Mouse (Mus musculus): ENCODE data around the gene Cenpk. TPM values are rescaled to one million over a fixed set of nuclear protein-coding genes. Genes with fewer than 3 reads are reported as not detected.

Cenpk gene
- polyA plus RNA-seq, 1 experiment from 2014 or later: 100 TPM

DNA sequence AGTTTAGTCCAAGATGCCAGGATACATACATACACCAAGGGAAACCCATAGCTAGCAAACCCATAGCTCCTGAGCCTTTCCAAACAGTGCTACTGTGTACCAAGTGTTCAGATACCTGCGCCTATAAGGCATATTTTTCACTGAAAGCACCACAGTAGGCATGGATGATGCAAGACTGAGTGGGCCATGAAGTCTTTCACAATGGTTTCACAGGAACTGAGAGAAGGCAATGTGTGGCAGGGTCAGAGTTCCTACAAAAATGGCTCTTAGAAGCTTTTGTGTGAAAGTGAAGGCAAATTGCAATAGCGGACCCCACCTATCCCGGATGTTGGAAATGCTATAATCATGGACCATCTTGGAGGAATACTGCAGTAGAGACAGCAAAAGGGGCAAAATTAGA, 30.6 kb downstream of the Cenpk start:
- ATAC-seq (replicated peaks; ENCODE audit: insufficient number of reproducible peaks, low FRiP score, low TSS enrichment, low read depth) (no peak), DNase-seq (ENCODE audit: low spot score) (no peak)
- no peaks in the 10 kb centered on the region for H3K27me3 ChIP-seq (ENCODE audit: control insufficient read depth, insufficient read depth, low read length)

DNA sequence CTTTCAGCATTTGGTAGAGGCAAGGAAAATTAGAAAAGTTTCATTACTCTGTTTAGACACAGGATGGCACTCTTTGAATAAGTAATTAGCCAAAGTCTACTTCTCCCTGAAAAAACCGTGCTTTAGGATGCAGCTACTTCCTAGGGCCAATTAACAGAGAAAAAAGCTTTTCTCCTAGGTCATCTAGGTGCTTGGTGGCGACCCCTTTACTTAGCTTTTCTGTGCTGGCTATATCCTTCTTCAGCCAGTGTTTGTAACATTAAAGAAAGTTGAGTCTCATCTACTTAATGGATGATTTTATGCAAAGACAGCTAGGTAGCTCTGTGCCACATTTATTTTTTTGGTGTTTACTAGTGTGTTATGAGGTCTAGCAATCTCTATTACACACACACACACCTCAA, 56.6 kb downstream of the Cenpk start:
- Histone ChIP-seq H3K4me1 (ENCODE audit: control insufficient read depth, insufficient read depth, low read length) (no peaks in the 10 kb centered on the region), H3K9me3 (replicated peaks; ENCODE audit: control insufficient read depth, low read length) (no peaks in the 10 kb centered on the region), H3K27ac (replicated peaks; ENCODE audit: low read depth, low read length) (no peak overlapping the region), H3K4me2 (ENCODE audit: low read depth, low read length) (no peak overlapping the region), H3K4me3 (ENCODE audit: low read depth, low read length) (no peak overlapping the region), H3K9ac (replicated peaks; ENCODE audit: low read length) (no peak overlapping the region), H3K36me3 (replicated peaks; ENCODE audit: control insufficient read depth, insufficient read depth, low read depth, low read length) (no peaks in the 10 kb centered on the region), H3K27me3 (ENCODE audit: control insufficient read depth, insufficient read depth, low read length) (no peaks in the 10 kb centered on the region)
- no peak for ATAC-seq (replicated peaks; ENCODE audit: insufficient number of reproducible peaks, low FRiP score, low TSS enrichment, low read depth)
- DNase-seq (ENCODE audit: low spot score): peak; percentile 67
- 0% methylated on average over 2 of the region's 2 CpGs for WGBS

More for the DNA sequence above, 30.6 kb downstream of the Cenpk start:
- Histone ChIP-seq H3K36me3 (replicated peaks; ENCODE audit: control insufficient read depth, insufficient read depth, low read depth, low read length) (no peaks in the 10 kb centered on the region), H3K27ac (replicated peaks; ENCODE audit: low read depth, low read length) (no peak overlapping the region), H3K4me2 (ENCODE audit: low read depth, low read length) (no peak overlapping the region), H3K4me3 (ENCODE audit: low read depth, low read length) (no peak overlapping the region), H3K9me3 (replicated peaks; ENCODE audit: control insufficient read depth, low read length) (no peaks in the 10 kb centered on the region), H3K4me1 (ENCODE audit: control insufficient read depth, insufficient read depth, low read length) (no peaks in the 10 kb centered on the region), H3K9ac (replicated peaks; ENCODE audit: low read length) (no peak overlapping the region)
- 89% methylated on average over 3 of the region's 3 CpGs for WGBS

DNA sequence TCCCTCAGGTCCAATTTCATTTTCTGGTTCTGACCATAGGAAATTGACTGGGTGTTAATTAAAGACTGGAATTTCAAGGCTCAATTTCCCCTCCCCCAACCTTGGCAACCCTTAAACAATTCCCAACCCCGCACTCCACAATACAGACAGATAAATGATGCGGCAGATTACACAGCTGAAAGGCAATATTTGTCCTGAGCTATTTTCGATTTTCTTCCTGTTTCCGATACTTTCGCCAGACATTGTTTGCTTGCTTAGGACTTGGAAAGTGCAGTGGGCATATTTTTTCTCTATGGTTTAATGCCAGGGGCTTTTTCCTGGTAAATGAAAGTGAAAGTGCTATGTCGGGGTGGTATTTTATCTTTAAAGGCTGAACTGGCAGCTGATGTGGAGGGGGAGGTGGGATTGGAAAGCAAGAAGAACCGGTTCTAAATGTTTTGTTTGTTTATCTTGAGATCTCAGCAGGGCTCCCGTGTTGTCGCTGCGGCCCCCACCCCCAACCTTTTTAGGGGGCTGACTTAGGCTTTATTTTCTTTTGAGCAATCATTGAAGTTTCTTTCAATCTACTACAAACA, 57.4 kb downstream of the Cenpk start:
- H3K9ac ChIP-seq (replicated peaks; ENCODE audit: low read length): peak overlapping the region; percentile 32
- peak overlapping the region; percentile 40 for H3K4me3 ChIP-seq (ENCODE audit: low read depth, low read length)
- H3K4me1 ChIP-seq (ENCODE audit: control insufficient read depth, insufficient read depth, low read length): no peaks in the 10 kb centered on the region
- ATAC-seq (replicated peaks; ENCODE audit: insufficient number of reproducible peaks, low FRiP score, low TSS enrichment, low read depth) (no peak), DNase-seq (ENCODE audit: low spot score) (peak; percentile 52)
- no peak overlapping the region for H3K27ac ChIP-seq (replicated peaks; ENCODE audit: low read depth, low read length)
- H3K27me3 ChIP-seq (ENCODE audit: control insufficient read depth, insufficient read depth, low read length): no peaks in the 10 kb centered on the region
- H3K9me3 ChIP-seq (replicated peaks; ENCODE audit: control insufficient read depth, low read length): no peaks in the 10 kb centered on the region
- 1% methylated on average over 10 of the region's 10 CpGs for WGBS
- peak overlapping the region; percentile 56 for H3K4me2 ChIP-seq (ENCODE audit: low read depth, low read length)
- H3K36me3 ChIP-seq (replicated peaks; ENCODE audit: control insufficient read depth, insufficient read depth, low read depth, low read length): no peaks in the 10 kb centered on the region

DNA sequence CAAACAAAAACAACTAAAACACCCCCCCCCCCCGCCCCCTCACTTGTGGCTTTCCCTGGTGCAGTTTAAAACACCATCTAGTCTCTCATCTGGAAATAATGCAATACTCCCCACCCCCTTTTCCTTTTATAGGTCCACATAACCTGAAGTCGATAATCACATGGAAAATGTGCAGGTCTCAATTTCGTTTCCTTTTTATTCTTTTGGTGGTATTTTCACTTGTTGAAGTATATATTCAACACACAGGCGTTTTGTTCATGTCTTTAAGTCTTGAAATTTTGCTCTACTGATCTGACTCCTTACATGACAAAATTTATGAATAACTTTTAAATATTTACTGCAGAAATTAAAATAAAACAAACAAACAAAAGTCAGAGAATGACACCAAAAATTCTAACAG, 57.9 kb downstream of the Cenpk start:
- H3K4me1 ChIP-seq (ENCODE audit: control insufficient read depth, insufficient read depth, low read length): no peaks in the 10 kb centered on the region
- no peak overlapping the region for H3K27ac ChIP-seq (replicated peaks; ENCODE audit: low read depth, low read length)
- no peaks in the 10 kb centered on the region for H3K27me3 ChIP-seq (ENCODE audit: control insufficient read depth, insufficient read depth, low read length)
- H3K9me3 ChIP-seq (replicated peaks; ENCODE audit: control insufficient read depth, low read length): no peaks in the 10 kb centered on the region
- DNase-seq (ENCODE audit: low spot score): peak; percentile 43
- H3K9ac ChIP-seq (replicated peaks; ENCODE audit: low read length): no peak overlapping the region; the same call in 1 of the 2 replicates
- H3K4me3 ChIP-seq (ENCODE audit: low read depth, low read length): peak overlapping the region; percentile 40
- H3K4me2 ChIP-seq (ENCODE audit: low read depth, low read length): peak overlapping the region; percentile 56
- H3K36me3 ChIP-seq (replicated peaks; ENCODE audit: control insufficient read depth, insufficient read depth, low read depth, low read length): no peaks in the 10 kb centered on the region
- no peak for ATAC-seq (replicated peaks; ENCODE audit: insufficient number of reproducible peaks, low FRiP score, low TSS enrichment, low read depth)
- under 1% methylated on average over 4 of the region's 4 CpGs for WGBS

DNA sequence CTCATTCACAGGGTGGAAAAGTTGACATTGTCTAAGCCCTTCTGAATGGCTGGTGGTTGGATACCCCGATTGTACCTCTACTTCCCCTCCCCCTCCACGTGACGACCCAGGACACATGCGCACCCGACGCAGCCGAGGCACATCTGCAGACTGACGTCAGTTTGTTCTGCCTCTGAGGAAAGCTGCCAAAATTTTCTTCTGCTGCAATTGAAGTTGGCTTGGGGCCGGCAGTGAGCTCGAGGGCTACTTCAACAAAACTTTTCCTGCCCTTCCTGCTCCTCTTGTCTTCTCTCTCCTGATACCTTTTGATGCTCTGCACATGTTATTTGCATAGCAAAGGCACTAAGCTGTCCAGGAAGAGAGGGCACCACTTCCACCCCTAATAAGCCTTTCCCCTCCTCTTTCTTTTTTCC, 58.5 kb downstream of the Cenpk start:
- no peaks in the 10 kb centered on the region for H3K36me3 ChIP-seq (replicated peaks; ENCODE audit: control insufficient read depth, insufficient read depth, low read depth, low read length)
- no peak overlapping the region; the same call in 1 of the 2 replicates for H3K27ac ChIP-seq (replicated peaks; ENCODE audit: low read depth, low read length)
- DNase-seq (ENCODE audit: low spot score) (peak; percentile 94), ATAC-seq (replicated peaks; ENCODE audit: insufficient number of reproducible peaks, low FRiP score, low TSS enrichment, low read depth) (peak; percentile 95)
- H3K4me1 ChIP-seq (ENCODE audit: control insufficient read depth, insufficient read depth, low read length): no peaks in the 10 kb centered on the region
- WGBS: 0% methylated on average over 10 of the region's 10 CpGs
- peak overlapping the region; percentile 40 for H3K4me3 ChIP-seq (ENCODE audit: low read depth, low read length)
- no peaks in the 10 kb centered on the region for H3K27me3 ChIP-seq (ENCODE audit: control insufficient read depth, insufficient read depth, low read length)
- no peaks in the 10 kb centered on the region for H3K9me3 ChIP-seq (replicated peaks; ENCODE audit: control insufficient read depth, low read length)
- H3K4me2 ChIP-seq (ENCODE audit: low read depth, low read length): peak overlapping the region; percentile 51
- H3K9ac ChIP-seq (replicated peaks; ENCODE audit: low read length): no peak overlapping the region; the same call in 1 of the 2 replicates

DNA sequence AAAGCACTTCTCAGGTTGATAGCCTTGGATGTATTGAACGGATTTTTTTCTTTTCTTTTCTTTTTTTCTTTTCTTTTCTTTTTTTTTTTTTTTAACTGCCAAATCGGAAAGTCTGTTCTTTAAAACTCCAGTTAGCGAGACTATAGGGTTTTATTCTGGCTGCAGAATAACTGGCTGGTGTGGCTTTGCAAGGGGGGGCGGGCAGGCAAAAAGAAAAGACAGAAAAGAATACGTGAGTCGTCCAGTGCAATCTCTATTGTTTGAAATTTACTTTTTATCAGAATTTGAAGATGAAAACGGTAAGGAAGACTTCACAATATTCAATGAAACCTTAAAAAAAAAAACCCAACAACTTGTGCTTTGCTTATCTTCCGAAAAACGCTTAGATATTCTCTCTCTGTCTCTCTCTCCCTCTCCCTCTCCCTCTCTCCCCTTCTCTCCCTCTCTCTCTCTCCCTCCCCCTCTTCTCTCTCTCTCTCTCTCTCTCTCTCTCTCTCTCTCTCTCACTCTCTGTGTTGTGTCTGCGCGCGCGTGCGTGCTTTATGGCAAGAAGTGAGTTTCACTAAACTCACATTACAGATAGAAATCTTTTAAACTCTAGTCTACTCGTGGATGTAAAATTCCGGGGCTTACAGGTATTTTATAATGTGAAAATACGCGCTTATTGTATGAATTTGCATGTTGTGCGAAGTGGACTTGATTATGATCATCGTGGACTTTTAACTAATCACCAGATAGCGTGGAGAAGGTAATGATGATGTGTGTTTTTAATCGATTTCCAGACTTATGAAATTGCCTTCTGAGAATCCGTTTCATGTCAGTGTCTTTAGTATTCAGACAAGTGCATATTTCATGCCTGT, 59.2 kb downstream of the Cenpk start, which contains the start of gene Adamts6:
Gene Adamts6 (plus strand): TSS at position 470 of the 860 bp plus-strand sequence.
- Histone ChIP-seq H3K36me3 (replicated peaks; ENCODE audit: control insufficient read depth, insufficient read depth, low read depth, low read length) (no peaks in the 10 kb centered on the region), H3K4me2 (ENCODE audit: low read depth, low read length) (peak within 1 kb of the TSS; percentile 51), H3K4me3 (ENCODE audit: low read depth, low read length) (peak within 1 kb of the TSS; percentile 40), H3K9me3 (replicated peaks; ENCODE audit: control insufficient read depth, low read length) (no peaks in the 10 kb centered on the region), H3K4me1 (ENCODE audit: control insufficient read depth, insufficient read depth, low read length) (no peaks in the 10 kb centered on the region), H3K9ac (replicated peaks; ENCODE audit: low read length) (peak within 1 kb of the TSS; percentile 28), H3K27me3 (ENCODE audit: control insufficient read depth, insufficient read depth, low read length) (no peaks in the 10 kb centered on the region), H3K27ac (replicated peaks; ENCODE audit: low read depth, low read length) (peak within 1 kb of the TSS; percentile 48)
- under 1% methylated on average over 23 of the region's 23 CpGs for WGBS
- DNase-seq (ENCODE audit: low spot score): peak; percentile 68
- ATAC-seq (replicated peaks; ENCODE audit: insufficient number of reproducible peaks, low FRiP score, low TSS enrichment, low read depth): no peak

DNA sequence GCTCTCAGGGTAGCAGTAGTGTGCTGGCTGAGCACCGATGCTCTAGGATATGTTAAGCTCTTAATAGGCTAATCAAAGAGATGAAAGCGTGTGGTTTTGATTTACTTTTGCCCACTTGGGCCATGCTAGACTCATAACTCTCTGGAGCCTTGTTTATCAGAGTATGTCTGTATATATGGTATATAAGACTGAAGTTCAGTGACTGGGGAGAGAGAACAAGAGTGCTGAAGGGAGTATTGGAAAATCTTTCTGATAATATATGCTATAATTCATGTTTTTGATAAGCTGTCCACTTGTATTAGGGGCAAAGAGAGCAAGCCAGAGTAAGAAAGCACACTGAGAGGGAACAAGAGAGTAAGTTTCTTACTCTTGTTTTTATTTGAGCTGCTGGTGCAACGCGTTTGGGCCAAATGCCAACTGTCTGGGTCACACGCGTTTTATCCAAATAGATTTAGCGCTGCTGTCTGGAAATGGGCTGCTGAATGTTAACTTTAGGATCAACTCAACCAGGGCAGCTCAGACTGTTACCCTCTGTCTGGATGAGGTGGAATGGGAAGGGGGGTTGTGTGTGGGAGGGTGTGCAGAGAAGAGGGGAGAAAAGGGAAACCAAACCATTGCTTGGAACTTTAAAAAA, 59.9 kb downstream of the Cenpk start:
- DNase-seq (ENCODE audit: low spot score): peak; percentile 71
- H3K4me3 ChIP-seq (ENCODE audit: low read depth, low read length): peak overlapping the region; percentile 40
- H3K27me3 ChIP-seq (ENCODE audit: control insufficient read depth, insufficient read depth, low read length): no peaks in the 10 kb centered on the region
- no peaks in the 10 kb centered on the region for H3K36me3 ChIP-seq (replicated peaks; ENCODE audit: control insufficient read depth, insufficient read depth, low read depth, low read length)
- peak overlapping the region; percentile 48 for H3K27ac ChIP-seq (replicated peaks; ENCODE audit: low read depth, low read length)
- ATAC-seq (replicated peaks; ENCODE audit: insufficient number of reproducible peaks, low FRiP score, low TSS enrichment, low read depth): peak; percentile 71; the same call in 1 of the 2 replicates
- no peaks in the 10 kb centered on the region for H3K4me1 ChIP-seq (ENCODE audit: control insufficient read depth, insufficient read depth, low read length)
- WGBS: 2% methylated on average over 7 of the region's 7 CpGs
- H3K9me3 ChIP-seq (replicated peaks; ENCODE audit: control insufficient read depth, low read length): no peaks in the 10 kb centered on the region
- H3K9ac ChIP-seq (replicated peaks; ENCODE audit: low read length): peak overlapping the region; percentile 28
- H3K4me2 ChIP-seq (ENCODE audit: low read depth, low read length): peak overlapping the region; percentile 51

Data from embryonic facial prominence, embryonic 11.5 days (tissue).